Comparison of ENCODE assay signal across 14 mouse cellular contexts in genomic region chr13:13635224-13635623, GRCm38 (mm10).
"Had no signal": no experiment of that assay in that cellular context is flagged by ENCODE, and none has a peak within 500 bp of the region (broad histone marks: within the 10 kb centered on the region; RNA-seq: fewer than 3 reads in every experiment).

No protein-coding gene starts in this region.

- DNase-seq: kidney, adult 8-10 months; kidney, postnatal 4 days; left cerebral cortex, postnatal 4 days; lung, adult 18-20 months; right cerebral cortex, postnatal 14 days; thymus, adult 2 months; thymus, postnatal 25 days had no signal

- H3K4me2 ChIP-seq: limb, embryonic 13.5 days; neural tube, embryonic 13.5 days; stomach, embryonic 15.5 days had no signal

- H3K4me1 ChIP-seq: limb, embryonic 13.5 days; stomach, embryonic 15.5 days had no signal

- ATAC-seq: intestine, postnatal 0 days had no signal

- H3K36me3 ChIP-seq: stomach, embryonic 15.5 days had no signal

- H3K9ac ChIP-seq: limb, embryonic 13.5 days; liver, embryonic 14.5 days; neural tube, embryonic 13.5 days; stomach, embryonic 15.5 days had no signal

- H3K9me3 ChIP-seq: limb, embryonic 13.5 days; neural tube, embryonic 13.5 days; stomach, embryonic 15.5 days had no signal

- H3K27ac ChIP-seq: kidney, postnatal 0 days; limb, embryonic 13.5 days; liver, embryonic 14.5 days; neural tube, embryonic 13.5 days; stomach, embryonic 15.5 days had no signal

- H3K27me3 ChIP-seq: limb, embryonic 13.5 days; neural tube, embryonic 13.5 days; stomach, embryonic 15.5 days had no signal

- H3K4me3 ChIP-seq: layer of hippocampus, adult 2 months; limb, embryonic 13.5 days; neural tube, embryonic 13.5 days; stomach, embryonic 15.5 days had no signal
